27 mouse cellular contexts compared by ENCODE assay signal in the genomic region with DNA sequence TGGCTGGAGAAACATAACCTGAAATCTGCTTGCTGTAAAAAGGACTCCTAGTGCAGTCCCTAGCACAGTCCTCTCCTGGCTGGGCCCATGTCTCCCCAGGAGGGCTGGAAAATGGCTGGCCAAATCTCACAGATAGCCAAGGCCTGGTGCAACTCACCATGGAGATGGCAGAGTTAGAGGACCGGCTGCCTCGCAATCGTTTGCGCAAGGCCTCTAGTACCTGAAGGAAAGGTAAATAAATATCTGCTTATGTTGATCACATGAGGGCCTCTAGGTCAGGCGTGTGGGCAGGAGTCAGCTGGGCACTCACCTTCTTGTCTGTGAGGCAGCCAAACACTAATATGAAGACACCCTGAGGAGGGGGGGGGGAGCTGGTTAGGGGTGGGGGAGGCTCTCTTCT. TPM values are rescaled to one million over a fixed set of nuclear protein-coding genes. Genes with fewer than 3 reads are reported as not detected.
"Had no signal": no experiment of that assay in that cellular context is flagged by ENCODE, and none has a peak within 500 bp of the region (broad histone marks: within the 10 kb centered on the region; RNA-seq: fewer than 3 reads in every experiment).

No protein-coding gene starts in this region.

- H3K9me3 ChIP-seq: intestine, embryonic 15.5 days; kidney, embryonic 15.5 days; limb, embryonic 12.5 days; limb, embryonic 15.5 days; lung, embryonic 15.5 days; midbrain, embryonic 12.5 days; midbrain, embryonic 15.5 days; neural tube, embryonic 12.5 days; neural tube, embryonic 15.5 days; stomach, embryonic 15.5 days had no signal

- H3K27me3 ChIP-seq: intestine, embryonic 15.5 days; kidney, embryonic 15.5 days; limb, embryonic 12.5 days; limb, embryonic 15.5 days; lung, embryonic 15.5 days; midbrain, embryonic 12.5 days; midbrain, embryonic 15.5 days; neural tube, embryonic 12.5 days; neural tube, embryonic 15.5 days; stomach, embryonic 15.5 days had no signal

- DNase-seq: kidney, adult 11 months; kidney, adult 8-10 months; kidney, postnatal 10 days; kidney, postnatal 36 days; layer of hippocampus, postnatal 36 days; left cerebral cortex, postnatal 4 days; right cerebral cortex, adult 18-20 months; right cerebral cortex, postnatal 14 days; right cerebral cortex, postnatal 4 days; thymus, postnatal 25 days had no signal

- ATAC-seq: hindbrain, embryonic 16.5 days; midbrain, embryonic 15.5 days had no signal

- H3K36me3 ChIP-seq: intestine, embryonic 15.5 days; kidney, embryonic 15.5 days; limb, embryonic 12.5 days; lung, embryonic 15.5 days; midbrain, embryonic 12.5 days; midbrain, embryonic 15.5 days; neural tube, embryonic 15.5 days; stomach, embryonic 15.5 days had no signal

- H3K9ac ChIP-seq: intestine, embryonic 15.5 days; kidney, embryonic 15.5 days; limb, embryonic 12.5 days; limb, embryonic 15.5 days; lung, embryonic 15.5 days; midbrain, embryonic 12.5 days; midbrain, embryonic 15.5 days; neural tube, embryonic 12.5 days; neural tube, embryonic 15.5 days; stomach, embryonic 15.5 days had no signal

- H3K4me2 ChIP-seq: intestine, embryonic 15.5 days; kidney, embryonic 15.5 days; limb, embryonic 12.5 days; limb, embryonic 15.5 days; lung, embryonic 15.5 days; midbrain, embryonic 12.5 days; midbrain, embryonic 15.5 days; neural tube, embryonic 12.5 days; neural tube, embryonic 15.5 days; stomach, embryonic 15.5 days had no signal

- H3K4me3 ChIP-seq: intestine, embryonic 15.5 days; kidney, embryonic 15.5 days; left cerebral cortex, adult 2 months; limb, embryonic 12.5 days; limb, embryonic 15.5 days; lung, embryonic 15.5 days; midbrain, embryonic 12.5 days; midbrain, embryonic 15.5 days; neural tube, embryonic 12.5 days; neural tube, embryonic 15.5 days; stomach, embryonic 15.5 days had no signal

- H3K27ac ChIP-seq: intestine, embryonic 15.5 days; kidney, embryonic 15.5 days; left cerebral cortex, adult 2 months; limb, embryonic 12.5 days; limb, embryonic 15.5 days; lung, embryonic 15.5 days; macrophage; midbrain, embryonic 12.5 days; midbrain, embryonic 15.5 days; neural tube, embryonic 12.5 days; neural tube, embryonic 15.5 days; stomach, embryonic 15.5 days had no signal

- H3K4me1 ChIP-seq: intestine, embryonic 15.5 days; kidney, embryonic 15.5 days; limb, embryonic 15.5 days; lung, embryonic 15.5 days; midbrain, embryonic 12.5 days; midbrain, embryonic 15.5 days; neural tube, embryonic 12.5 days; neural tube, embryonic 15.5 days; stomach, embryonic 15.5 days had no signal

RNA-seq across cellular contexts. Expression of a gene that starts 10.2 kb away (rescaled TPM):
- total RNA-seq: layer of hippocampus, adult 8-10 months; layer of hippocampus, postnatal 10 days; layer of hippocampus, postnatal 36 days; left cerebral cortex, adult 2 months; left cerebral cortex, postnatal 14 days; left cerebral cortex, postnatal 4 days; megakaryocyte, adult 5-6 weeks had no signal
- polyA plus RNA-seq: hindbrain, embryonic 16.5 days; limb, embryonic 12.5 days; macrophage; midbrain, embryonic 12.5 days; midbrain, embryonic 15.5 days; neural tube, embryonic 12.5 days; neural tube, embryonic 15.5 days had no signal
